In the genomic region with DNA sequence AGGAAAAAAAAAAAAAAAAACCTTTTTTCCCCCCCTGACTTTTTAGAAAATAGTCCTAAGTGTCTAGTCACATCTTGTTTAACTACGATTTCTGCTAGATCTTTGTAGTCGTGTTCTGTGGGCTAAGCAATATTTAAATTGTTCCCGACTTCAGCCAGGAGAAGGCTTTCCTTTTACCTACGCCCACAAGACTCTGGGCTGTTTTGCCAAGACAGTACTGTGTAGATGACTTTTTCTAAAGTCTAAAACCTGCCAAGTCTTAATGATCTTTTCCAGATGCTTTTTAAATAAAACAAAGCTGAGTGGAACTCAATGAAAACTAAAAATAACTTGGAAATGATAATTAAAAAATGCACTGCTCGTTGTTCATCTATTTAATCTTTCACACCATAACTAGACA, we compare ENCODE assay signal across 8 mouse cellular contexts. TPM values are rescaled to one million over a fixed set of nuclear protein-coding genes. Genes with fewer than 3 reads are reported as not detected.
DNase-seq lines count a peak whose midpoint lies in the region; ATAC-seq and TF ChIP-seq lines count a peak whose summit lies in the region.
"Had no signal": no experiment of that assay in that cellular context is flagged by ENCODE, and none has a peak within 500 bp of the region (broad histone marks: within the 10 kb centered on the region; RNA-seq: fewer than 3 reads in every experiment).

No protein-coding gene starts in this region.

- TF ChIP-seq CTCF in left cerebral cortex, adult 2 months (IDR thresholded peaks at IDR 0.05) = no peak
- TF ChIP-seq CTCF in olfactory bulb, adult 2 months (IDR thresholded peaks at IDR 0.05; ENCODE audit: insufficient read depth, low read depth, low read length) = no peak

- peak overlapping the region; percentile 51 for H3K9ac ChIP-seq in forebrain, embryonic 13.5 days
- peak overlapping the region; percentile 52 for H3K9ac ChIP-seq in limb, embryonic 11.5 days (ENCODE audit: low read length)
- H3K9ac ChIP-seq: liver, embryonic 13.5 days had no signal

- peaks cover 30% of the 10 kb centered on the region for H3K4me1 ChIP-seq in forebrain, embryonic 13.5 days
- H3K4me1 ChIP-seq in limb, embryonic 11.5 days (ENCODE audit: control insufficient read depth, insufficient read depth, low read length) = peaks cover 9% of the 10 kb centered on the region
- peaks cover 3% of the 10 kb centered on the region for H3K4me1 ChIP-seq in olfactory bulb, adult 2 months (ENCODE audit: control insufficient read depth, insufficient read depth, low read length)
- H3K4me1 ChIP-seq: liver, embryonic 13.5 days had no signal

- TF ChIP-seq POLR2A in olfactory bulb, adult 2 months (IDR thresholded peaks at IDR 0.05; ENCODE audit: insufficient read depth, low read depth, low read length) = no peak

- no peaks in the 10 kb centered on the region for H3K36me3 ChIP-seq in forebrain, embryonic 13.5 days (ENCODE audit: poor library complexity, severe bottlenecking)
- no peaks in the 10 kb centered on the region; the same call in 1 of the 2 replicates for H3K36me3 ChIP-seq in limb, embryonic 11.5 days (ENCODE audit: control insufficient read depth, insufficient read depth, low read length)
- H3K36me3 ChIP-seq: liver, embryonic 13.5 days had no signal

- H3K4me2 ChIP-seq in forebrain, embryonic 13.5 days = peak overlapping the region; percentile 60
- H3K4me2 ChIP-seq in limb, embryonic 11.5 days (ENCODE audit: low read depth, severe bottlenecking) = peak overlapping the region; percentile 46
- H3K4me2 ChIP-seq: liver, embryonic 13.5 days had no signal

- peak overlapping the region; percentile 40 for H3K4me3 ChIP-seq in left cerebral cortex, adult 2 months
- H3K4me3 ChIP-seq in forebrain, embryonic 13.5 days = peak overlapping the region; percentile 40
- H3K4me3 ChIP-seq in limb, embryonic 11.5 days (ENCODE audit: low read depth, low read length) = peak overlapping the region; percentile 35
- peak overlapping the region; percentile 68 for H3K4me3 ChIP-seq in olfactory bulb, adult 2 months (ENCODE audit: insufficient read depth, low read depth, low read length)
- H3K4me3 ChIP-seq: liver, embryonic 13.5 days had no signal

- DNase-seq in left cerebral cortex, adult 2 months (ENCODE audit: extremely low spot score in 1 of 2, low spot score in 2 of 2) = no peak
- no peak for DNase-seq in left cerebral cortex, postnatal 14 days (ENCODE audit: low spot score in 2 of 2)
- no peak for DNase-seq in limb, embryonic 11.5 days (ENCODE audit: low spot score)
- DNase-seq: liver, embryonic 13.5 days had no signal

- peak; percentile 27 for ATAC-seq in forebrain, embryonic 13.5 days
- ATAC-seq in limb, embryonic 11.5 days (ENCODE audit: insufficient number of reproducible peaks, low FRiP score, low TSS enrichment, low read depth) = no peak
- ATAC-seq in megakaryocyte-erythroid progenitor cell, adult 5-6 weeks (replicated peaks; ENCODE audit: low FRiP score, low TSS enrichment, poor library complexity, severe bottlenecking) = no peak
- no peak for ATAC-seq in megakaryocyte progenitor cell, adult 5-6 weeks (replicated peaks; ENCODE audit: poor library complexity)

- no peaks in the 10 kb centered on the region for H3K27me3 ChIP-seq in forebrain, embryonic 13.5 days
- H3K27me3 ChIP-seq in limb, embryonic 11.5 days (ENCODE audit: control insufficient read depth, insufficient read depth, low read length) = no peaks in the 10 kb centered on the region
- H3K27me3 ChIP-seq: liver, embryonic 13.5 days had no signal

- WGBS in forebrain, embryonic 13.5 days = 3% methylated on average over 5 of the region's 5 CpGs
- 13% methylated on average over 5 of the region's 5 CpGs for WGBS in limb, embryonic 11.5 days
- WGBS in olfactory bulb, adult 2 months = 8% methylated on average over 5 of the region's 5 CpGs

- intact Hi-C loops in left cerebral cortex, adult 2 months (cut with DNase I) = loop anchor here (2.0 to 5.0 kb wide), 2 partner anchors 20 to 94 kb away; no protein-coding TSS in a partner anchor
- intact Hi-C loops in left cerebral cortex, postnatal 14 days (cut with DNase I) = no loop called here

- no peaks in the 10 kb centered on the region for H3K9me3 ChIP-seq in forebrain, embryonic 13.5 days (replicated peaks)
- no peaks in the 10 kb centered on the region for H3K9me3 ChIP-seq in limb, embryonic 11.5 days (ENCODE audit: control insufficient read depth, low read length)
- H3K9me3 ChIP-seq: liver, embryonic 13.5 days had no signal

- peak overlapping the region; percentile 88 for H3K27ac ChIP-seq in left cerebral cortex, adult 2 months
- peak overlapping the region; percentile 83 for H3K27ac ChIP-seq in forebrain, embryonic 13.5 days
- H3K27ac ChIP-seq in limb, embryonic 11.5 days (replicated peaks; ENCODE audit: low read depth, low read length) = peak overlapping the region; percentile 38; the same call in 1 of the 2 replicates
- H3K27ac ChIP-seq in olfactory bulb, adult 2 months (ENCODE audit: insufficient read depth, low read depth, low read length) = peak overlapping the region; percentile 95
- H3K27ac ChIP-seq: liver, embryonic 13.5 days had no signal

RNA-seq across cellular contexts. Expression of a gene that starts 0.6 kb away (rescaled TPM):
- 10 to 100 TPM; 59.6 to 65.0 TPM for total RNA-seq in left cerebral cortex, adult 2 months (2021)
- 10 to 100 TPM; 73.1 to 73.6 TPM for total RNA-seq in left cerebral cortex, postnatal 14 days (2021)
- polyA plus RNA-seq in forebrain, embryonic 13.5 days (2015; fragmentation: Nextera tagmentation; extraction: Ambion mirVana) = 57.7 and 59.1 TPM in 2 replicates
- 98.9 and 104 TPM in 2 replicates for polyA plus RNA-seq in limb, embryonic 11.5 days (2014; fragmentation: Nextera tagmentation; extraction: Ambion mirVana)
- polyA plus RNA-seq in olfactory bulb, adult 2 months (2012; ENCODE audit: insufficient read depth, insufficient read length, low replicate concordance, missing spikeins) = not detected in 2 replicates
- not detected in 2 replicates for total RNA-seq in megakaryocyte-erythroid progenitor cell, adult 5-6 weeks (2014; fragmentation: Nextera tagmentation)
- total RNA-seq in megakaryocyte-erythroid progenitor cell, adult 5-6 weeks (2017) = not detected in 2 replicates
- total RNA-seq in megakaryocyte progenitor cell, adult 5-6 weeks (2015) = not detected in 2 replicates
- total RNA-seq in megakaryocyte progenitor cell, adult 5-6 weeks (2017) = not detected in 2 replicates

RNA-seq across cellular contexts. Expression of a gene that starts 28.9 kb away (rescaled TPM):
- 10 to 100 TPM; 17.7 to 21.8 TPM for total RNA-seq in left cerebral cortex, adult 2 months (2021)
- total RNA-seq in left cerebral cortex, postnatal 14 days (2021) = 10 to 100 TPM; 14.6 to 17.2 TPM
- polyA plus RNA-seq in forebrain, embryonic 13.5 days (2015; fragmentation: Nextera tagmentation; extraction: Ambion mirVana) = 29.3 and 32.9 TPM in 2 replicates
- polyA plus RNA-seq in limb, embryonic 11.5 days (2014; fragmentation: Nextera tagmentation; extraction: Ambion mirVana) = 33.7 and 33.9 TPM in 2 replicates
- polyA plus RNA-seq in olfactory bulb, adult 2 months (2012; ENCODE audit: insufficient read depth, insufficient read length, low replicate concordance, missing spikeins) = not detected in 2 replicates
- 40.4 and 47.6 TPM in 2 replicates for total RNA-seq in megakaryocyte-erythroid progenitor cell, adult 5-6 weeks (2014; fragmentation: Nextera tagmentation)
- total RNA-seq in megakaryocyte-erythroid progenitor cell, adult 5-6 weeks (2017) = 81.0 and 88.3 TPM in 2 replicates
- 44.1 and 53.1 TPM in 2 replicates for total RNA-seq in megakaryocyte progenitor cell, adult 5-6 weeks (2015)
- 43.6 and 56.7 TPM in 2 replicates for total RNA-seq in megakaryocyte progenitor cell, adult 5-6 weeks (2017)

Comparison
In these comparisons a context has a peak if more than half of its experiments do, and no peak if none do; other contexts are left out.
1. H3K27ac ChIP-seq: peak in every context shown above with its lines; median percentile 95 in olfactory bulb, adult 2 months; 88 in left cerebral cortex, adult 2 months; 83 in forebrain, embryonic 13.5 days; 38 in limb, embryonic 11.5 days.
2. RNA of a gene that starts 0.6 kb away (total RNA-seq): 73.1 to 73.6 TPM in left cerebral cortex, postnatal 14 days and 59.6 to 65.0 TPM in left cerebral cortex, adult 2 months; not detected in megakaryocyte progenitor cell, adult 5-6 weeks and not detected in megakaryocyte-erythroid progenitor cell, adult 5-6 weeks; every median in the first group is over 10 times any median in the second.
3. Peak in every context shown above with its lines, with median percentiles within 50 percentile points of each other: H3K4me3 ChIP-seq.